Mouse (Mus musculus): Measurements from ENCODE around the gene Ptprt. TPM values are rescaled to one million over a fixed set of nuclear protein-coding genes. Genes with fewer than 3 reads are reported as not detected.

The Ptprt gene
- total and polyA plus RNA-seq, 3 experiments = not detected

- no peak for DNase-seq (ENCODE audit: low read depth, low spot score)
- H3K27ac ChIP-seq (ENCODE audit: control insufficient read depth, low read depth, low read length) = no peak overlapping the region
- no peaks in the 10 kb centered on the region for H3K79me2 ChIP-seq (ENCODE audit: control insufficient read depth, insufficient read depth, low read length, poor library complexity)
- no peak overlapping the region for H3K9ac ChIP-seq (ENCODE audit: control insufficient read depth, low read depth, low read length, poor library complexity, severe bottlenecking)
- H3K9me3 ChIP-seq (replicated peaks; ENCODE audit: insufficient read depth, low read length) = no peaks in the 10 kb centered on the region
- no peaks in the 10 kb centered on the region for H3K4me1 ChIP-seq (ENCODE audit: control insufficient read depth in 1 of 2, insufficient read depth in 2 of 2, low read length in 2 of 2)
- no peaks in the 10 kb centered on the region for H3K27me3 ChIP-seq (ENCODE audit: control insufficient read depth in 1 of 2, insufficient read depth in 2 of 2, low read length in 2 of 2)
- H3K36me3 ChIP-seq (ENCODE audit: control insufficient read depth in 1 of 2, insufficient read depth in 2 of 2, low read length in 2 of 2) = no peaks in the 10 kb centered on the region
- H3K4me3 ChIP-seq (ENCODE audit: control insufficient read depth in 1 of 2, insufficient read depth in 1 of 2, low read depth in 2 of 2, low read length in 2 of 2) = no peak overlapping the region
- TF ChIP-seq USF2 (IDR thresholded peaks at IDR 0.05; ENCODE audit: borderline replicate concordance in 1 of 2, insufficient read depth in 1 of 2, low read depth in 1 of 2, low read length in 2 of 2) (no peak), RAD21 (IDR thresholded peaks at IDR 0.05; ENCODE audit: low read depth, low read length) (no peak), MAFK (IDR thresholded peaks at IDR 0.05; ENCODE audit: borderline replicate concordance, low read depth, low read length) (no peak), MYB (IDR thresholded peaks at IDR 0.05; ENCODE audit: low read depth, low read length) (no peak), TCF12 (IDR thresholded peaks at IDR 0.05; ENCODE audit: low read depth, low read length) (no peak)
Measured at GRCm38 (mm10) chr2:161553651-161554050, 1107.3 kb downstream of the Ptprt start.

- Histone ChIP-seq H3K27me3 (ENCODE audit: control insufficient read depth in 1 of 2, insufficient read depth in 2 of 2, low read length in 2 of 2) (no peaks in the 10 kb centered on the region), H3K27ac (ENCODE audit: control insufficient read depth, low read depth, low read length) (no peak overlapping the region), H3K79me2 (ENCODE audit: control insufficient read depth, insufficient read depth, low read length, poor library complexity) (no peaks in the 10 kb centered on the region), H3K9ac (ENCODE audit: control insufficient read depth, low read depth, low read length, poor library complexity, severe bottlenecking) (no peak overlapping the region), H3K4me3 (ENCODE audit: control insufficient read depth in 1 of 2, insufficient read depth in 1 of 2, low read depth in 2 of 2, low read length in 2 of 2) (no peak overlapping the region), H3K4me1 (ENCODE audit: control insufficient read depth in 1 of 2, insufficient read depth in 2 of 2, low read length in 2 of 2) (no peaks in the 10 kb centered on the region), H3K36me3 (ENCODE audit: control insufficient read depth in 1 of 2, insufficient read depth in 2 of 2, low read length in 2 of 2) (no peaks in the 10 kb centered on the region), H3K9me3 (replicated peaks; ENCODE audit: insufficient read depth, low read length) (no peaks in the 10 kb centered on the region)
- no peak for DNase-seq (ENCODE audit: low read depth, low spot score)
- TF ChIP-seq UBTF (IDR thresholded peaks at IDR 0.05; ENCODE audit: borderline replicate concordance, insufficient read depth, low read depth, low read length) = no peak
- no peak for TF ChIP-seq EP300 (IDR thresholded peaks at IDR 0.05; ENCODE audit: low read depth in 1 of 2, low read length in 2 of 2)
- no peak for TF ChIP-seq SMC3 (IDR thresholded peaks at IDR 0.05; ENCODE audit: low read depth, low read length)
- TF ChIP-seq GABPA (IDR thresholded peaks at IDR 0.05; ENCODE audit: low read depth, low read length) = no peak
- TF ChIP-seq MAFK (IDR thresholded peaks at IDR 0.05; ENCODE audit: borderline replicate concordance, low read depth, low read length) = no peak
- TF ChIP-seq TCF12 (IDR thresholded peaks at IDR 0.05; ENCODE audit: low read depth, low read length) = no peak
- no peak for TF ChIP-seq HCFC1 (IDR thresholded peaks at IDR 0.05; ENCODE audit: low read depth, low read length)
- no peak for TF ChIP-seq MAX (IDR thresholded peaks at IDR 0.05; ENCODE audit: low read length)
- no peak for TF ChIP-seq MXI1 (IDR thresholded peaks at IDR 0.05; ENCODE audit: low read depth, low read length)
- no peak for TF ChIP-seq GATA1 (IDR thresholded peaks at IDR 0.05; ENCODE audit: low read depth, low read length)
- TF ChIP-seq USF2 (IDR thresholded peaks at IDR 0.05; ENCODE audit: borderline replicate concordance in 1 of 2, insufficient read depth in 1 of 2, low read depth in 1 of 2, low read length in 2 of 2) = no peak
- no peak for TF ChIP-seq ELF1 (IDR thresholded peaks at IDR 0.05; ENCODE audit: low read depth, low read length)
- TF ChIP-seq MYB (IDR thresholded peaks at IDR 0.05; ENCODE audit: low read depth, low read length) = no peak
- TF ChIP-seq ZMIZ1 (IDR thresholded peaks at IDR 0.05; ENCODE audit: low read depth, low read length) = no peak
- no peak for TF ChIP-seq MEF2A (IDR thresholded peaks at IDR 0.05; ENCODE audit: extremely low read depth, insufficient replicate concordance, low read depth, low read length, poor library complexity, severe bottlenecking)
Measured at GRCm38 (mm10) chr2:161552011-161552410, 1108.9 kb downstream of the Ptprt start.
